Mouse (Mus musculus) testis, adult 2 months (tissue): ENCODE data around the gene Marc2. TPM values are rescaled to one million over a fixed set of nuclear protein-coding genes. Genes with fewer than 3 reads are reported as not detected.

Source experiments
- H3K27ac ChIP-seq: fragments of 200-500 bp; 2 replicates; pipeline ENCODE4 v1.5.1; 2012; ENCODE audit warnings: low read depth, low read length; ENCODE audit not compliant: control insufficient read depth, insufficient read depth
- H3K27me3 ChIP-seq: fragments of 200-500 bp; 2 replicates; pipeline ENCODE4 v1.6.1; 2012; ENCODE audit warnings: mild to moderate bottlenecking, low read length, moderate library complexity; ENCODE audit not compliant: control insufficient read depth, insufficient read depth
- H3K36me3 ChIP-seq: fragments of 200-500 bp; 2 replicates; pipeline ENCODE4 v1.6.1; 2012; ENCODE audit warnings: mild to moderate bottlenecking, low read length; ENCODE audit not compliant: control insufficient read depth, insufficient read depth
- H3K4me1 ChIP-seq: fragments of 200-500 bp; 2 replicates; pipeline ENCODE4 v1.6.1; 2012; ENCODE audit warnings: low read length; ENCODE audit not compliant: control insufficient read depth, insufficient read depth
- H3K4me3 ChIP-seq: fragments of 200-500 bp; 2 replicates; pipeline ENCODE4 v1.5.1; 2012; ENCODE audit warnings: low read depth, mild to moderate bottlenecking, low read length, moderate library complexity, mixed read lengths; ENCODE audit not compliant: control insufficient read depth
- CTCF ChIP-seq: fragments of 200-500 bp; IDR thresholded peaks from 2 replicates; pipeline ENCODE4 v1.5.1; 2012; ENCODE audit warnings: low read depth, mild to moderate bottlenecking, inconsistent platforms, low read length, moderate library complexity; ENCODE audit not compliant: control insufficient read depth, insufficient read depth, insufficient replicate concordance
- POLR2A ChIP-seq: fragments of 200-500 bp; IDR thresholded peaks from 2 replicates; pipeline ENCODE4 v1.6.1; 2012; ENCODE audit warnings: low read depth, mild to moderate bottlenecking, inconsistent platforms, low read length, moderate library complexity; ENCODE audit not compliant: control insufficient read depth
- polyA plus RNA-seq: library from polyadenylated mRNA; depleted of rRNA; stranded (reverse); fragments of >200 nt; gene quantifications from 2 replicates; pipeline ENCODE4 v1.2.3, GENCODE M21; 2012

Gene Marc2
- polyA plus RNA-seq, 1 experiment: 36.5 TPM

DNA sequence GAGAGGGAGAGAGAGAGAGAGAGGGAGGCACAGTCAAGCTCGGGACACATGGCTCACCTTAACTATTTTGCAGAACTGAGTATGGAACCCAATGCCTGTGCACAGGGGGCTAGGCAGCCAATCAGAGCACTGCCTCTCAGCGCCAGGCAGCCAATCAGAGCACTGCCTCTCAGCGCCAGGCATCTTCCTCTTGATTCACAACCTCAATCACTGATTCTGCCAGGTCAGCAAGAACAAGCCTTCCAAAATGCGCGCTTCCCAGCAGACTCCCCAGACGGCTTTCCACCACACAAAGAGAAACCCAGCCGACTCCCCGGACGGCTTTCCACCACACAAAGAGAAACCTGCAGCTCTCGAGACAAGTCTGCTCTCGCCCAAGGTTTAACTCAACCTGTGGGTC, 23.6 kb downstream of the Marc2 start:
- Histone ChIP-seq H3K36me3 (no peaks in the 10 kb centered on the region), H3K4me3 (no peak overlapping the region; the same call in 1 of the 2 replicates), H3K4me1 (peaks cover 26% of the 10 kb centered on the region), H3K27ac (no peak overlapping the region), H3K27me3 (no peaks in the 10 kb centered on the region)
- TF ChIP-seq POLR2A (no peak), CTCF (no peak)

DNA sequence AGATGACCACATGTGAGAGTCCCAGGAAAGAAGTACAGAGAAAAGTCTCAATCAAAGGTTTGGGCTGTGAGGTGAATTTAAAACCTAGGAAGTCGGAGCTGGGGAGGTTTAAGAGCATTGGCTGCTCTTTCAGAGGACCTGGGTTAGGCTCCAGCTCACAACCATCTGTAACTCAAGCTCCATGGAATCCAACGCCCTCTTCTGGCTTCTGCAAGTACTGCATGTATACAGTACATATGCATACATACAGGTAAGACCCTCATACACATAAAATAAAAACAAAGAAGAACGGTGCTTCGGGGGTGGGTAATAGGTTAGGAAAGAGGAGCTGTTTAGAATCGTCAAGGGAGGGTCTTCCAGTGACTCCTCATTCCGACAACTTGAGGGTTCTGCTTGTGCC, 28.5 kb downstream of the Marc2 start:
- Histone ChIP-seq H3K4me1 (peaks cover 4% of the 10 kb centered on the region), H3K36me3 (no peaks in the 10 kb centered on the region), H3K27ac (no peak overlapping the region), H3K4me3 (no peak overlapping the region), H3K27me3 (no peaks in the 10 kb centered on the region)
- TF ChIP-seq POLR2A: no peak
- TF ChIP-seq CTCF: no peak

GRCm38 (mm10) chr1:184811716-184812250, 34.5 kb downstream of the Marc2 start:
- no peak overlapping the region for H3K4me3 ChIP-seq
- no peaks in the 10 kb centered on the region for H3K27me3 ChIP-seq
- H3K4me1 ChIP-seq: peaks cover 2% of the 10 kb centered on the region
- H3K36me3 ChIP-seq: no peaks in the 10 kb centered on the region
- TF ChIP-seq CTCF (no peak), POLR2A (no peak)
- no peak overlapping the region for H3K27ac ChIP-seq

DNA sequence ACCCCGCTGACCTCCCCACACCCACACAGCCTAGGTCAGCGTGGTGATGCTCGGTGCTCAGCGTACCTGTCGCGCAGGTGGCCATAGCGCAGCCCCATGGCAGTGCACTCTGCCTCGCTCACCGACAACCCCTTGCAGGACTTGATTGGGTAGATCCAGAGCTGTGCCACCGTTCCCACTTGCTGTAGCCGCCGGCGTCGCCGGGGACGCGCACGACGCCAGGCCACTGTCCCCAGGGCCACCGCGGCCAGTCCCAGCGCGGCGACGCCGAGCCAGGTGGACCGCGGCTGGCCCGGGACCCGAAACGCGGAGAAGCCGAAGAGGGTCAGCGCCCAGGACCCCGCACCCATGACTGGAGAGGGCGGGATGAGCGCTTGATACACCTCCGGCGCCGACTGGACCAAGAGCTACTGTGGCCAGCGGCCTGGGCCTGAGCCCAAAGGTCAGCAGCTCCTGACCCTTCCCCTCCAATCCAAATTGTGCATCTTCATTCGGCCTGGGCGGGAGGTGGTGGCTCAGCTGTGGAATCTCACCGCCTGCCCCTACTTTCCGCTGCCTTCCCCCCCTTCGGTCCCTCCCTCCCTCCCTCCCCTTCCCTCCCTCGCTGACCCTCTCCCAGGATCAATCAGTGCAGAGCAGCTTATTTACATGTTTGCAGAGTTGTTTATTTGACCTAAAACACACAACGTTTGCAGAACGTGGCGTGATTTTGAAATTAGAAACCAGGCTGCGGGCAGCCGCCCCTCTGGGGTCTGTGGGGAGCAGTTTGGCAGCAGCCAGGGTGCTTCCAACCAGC, 35.3 kb downstream of the Marc2 start, which contains the start of gene Marc1:
Gene Marc1, minus strand, starts transcription at position 534 of the 796 bp plus-strand sequence.
- no peak within 1 kb of the TSS for H3K27ac ChIP-seq
- H3K27me3 ChIP-seq: no peaks in the 10 kb centered on the region
- no peaks in the 10 kb centered on the region for H3K36me3 ChIP-seq
- H3K4me3 ChIP-seq: peak within 1 kb of the TSS; percentile 8; the same call in 1 of the 2 replicates
- TF ChIP-seq POLR2A (no peak), CTCF (no peak)
- peaks cover 2% of the 10 kb centered on the region for H3K4me1 ChIP-seq

GRCm38 (mm10) chr1:184809578-184810001, 36.7 kb downstream of the Marc2 start:
- no peak overlapping the region for H3K27ac ChIP-seq
- H3K36me3 ChIP-seq: no peaks in the 10 kb centered on the region
- no peak overlapping the region for H3K4me3 ChIP-seq
- no peaks in the 10 kb centered on the region for H3K27me3 ChIP-seq
- peaks cover 2% of the 10 kb centered on the region for H3K4me1 ChIP-seq
- no peak for TF ChIP-seq POLR2A
- no peak for TF ChIP-seq CTCF

GRCm38 (mm10) chr1:184808418-184809012, 37.7 kb downstream of the Marc2 start:
- TF ChIP-seq POLR2A (no peak), CTCF (no peak)
- Histone ChIP-seq H3K4me3 (no peak overlapping the region), H3K36me3 (no peaks in the 10 kb centered on the region), H3K27ac (no peak overlapping the region), H3K27me3 (no peaks in the 10 kb centered on the region), H3K4me1 (peaks cover 2% of the 10 kb centered on the region)
